Mouse (Mus musculus) liver, embryonic 15.5 days (tissue): ENCODE data around the gene Usp21. TPM values are rescaled to one million over a fixed set of nuclear protein-coding genes. Genes with fewer than 3 reads are reported as not detected.
"Not testable (repeated sequence)": the region's sequence is repeated elsewhere in the genome, so short reads cannot be mapped to it uniquely, and the experiment has no call there.

Experiments
- ATAC-seq: fragments of 200-750 bp; cut with Nextera tagmentation; 2 replicates; pipeline ENCODE4 v1.8.0; 2017; ENCODE audit warnings: moderate number of reproducible peaks, mild to moderate bottlenecking, moderate library complexity; ENCODE audit not compliant: insufficient read depth
- H3K27ac ChIP-seq: fragments of 300-500 bp; sonication (generic); replicated peaks from 2 replicates; pipeline ENCODE4 v1.5.1; 2015; ENCODE audit warnings: mild to moderate bottlenecking, inconsistent platforms
- H3K27me3 ChIP-seq: fragments of 300-500 bp; sonication (generic); 2 replicates; pipeline ENCODE4 v1.6.1; 2015; ENCODE audit warnings: mild to moderate bottlenecking, inconsistent platforms
- H3K36me3 ChIP-seq: fragments of 300-500 bp; sonication (generic); replicated peaks from 2 replicates; pipeline ENCODE4 v1.6.1; 2015; ENCODE audit warnings: moderate library complexity, mild to moderate bottlenecking, inconsistent platforms
- H3K4me1 ChIP-seq: fragments of 300-500 bp; sonication (generic); replicated peaks from 2 replicates; pipeline ENCODE4 v1.6.1; 2015; ENCODE audit warnings: inconsistent platforms
- H3K4me2 ChIP-seq: fragments of 300-500 bp; sonication (generic); 2 replicates; pipeline ENCODE4 v1.6.1; 2015; ENCODE audit warnings: moderate library complexity, mild to moderate bottlenecking, inconsistent platforms
- H3K4me3 ChIP-seq: fragments of 300-500 bp; sonication (generic); replicated peaks from 2 replicates; pipeline ENCODE4 v1.5.1; 2015; ENCODE audit warnings: mild to moderate bottlenecking, inconsistent platforms
- H3K9ac ChIP-seq: fragments of 300-500 bp; sonication (generic); 2 replicates; pipeline ENCODE4 v1.6.1; 2015; ENCODE audit warnings: moderate library complexity, mild to moderate bottlenecking, inconsistent platforms
- H3K9me3 ChIP-seq: fragments of 300-500 bp; sonication (generic); replicated peaks from 2 replicates; pipeline ENCODE4 v1.6.1; 2016; ENCODE audit warnings: inconsistent platforms
- WGBS: fragments of 180-500 bp; shearing (Covaris S2); methylation state at CpG from one replicate; pipeline ENCODE4 v1.1.7; 2015; ENCODE audit warnings: mixed read lengths; ENCODE audit not compliant: insufficient replicate concordance; 5-methylcytosine and 5-hydroxymethylcytosine counted together
- polyA plus RNA-seq: library from polyadenylated mRNA; unstranded; fragments of >200 nt; fragmentation: Nextera tagmentation; extraction: Ambion mirVana; gene quantifications from 2 replicates; pipeline ENCODE4 v1.2.1, GENCODE M21; 2015

Usp21 gene
- polyA plus RNA-seq, result 24.9 and 28.5 TPM in 2 replicates

- Histone ChIP-seq H3K36me3 (peaks cover 58% of the 10 kb centered on the region), H3K27ac (peak within 1 kb of the TSS; percentile 86), H3K4me3 (peak within 1 kb of the TSS; percentile 83), H3K9me3 (no peaks in the 10 kb centered on the region), H3K27me3 (no peaks in the 10 kb centered on the region), H3K4me2 (peak within 1 kb of the TSS; percentile 77), H3K4me1 (peaks cover 71% of the 10 kb centered on the region), H3K9ac (peak within 1 kb of the TSS; percentile 88)
- ATAC-seq, result peak; percentile 92
- WGBS, result 2% methylated on average over 49 of the region's 49 CpGs
Observed at GRCm38 (mm10) chr1:171287136-171288081, at the start of gene Usp21. TSS of gene Usp21 (minus strand) at chr1:171287991.

GRCm38 (mm10) chr1:171330216-171330560 is 42.4 kb upstream of the Usp21 start:
- Histone ChIP-seq H3K27ac (peak overlapping the region; percentile 98), H3K9ac (peak overlapping the region; percentile 85), H3K4me1 (peaks cover 48% of the 10 kb centered on the region), H3K4me2 (peak overlapping the region; percentile 78), H3K9me3 (no peaks in the 10 kb centered on the region), H3K27me3 (no peaks in the 10 kb centered on the region), H3K36me3 (peaks cover 6% of the 10 kb centered on the region; the same call in 1 of the 2 replicates), H3K4me3 (peak overlapping the region; percentile 93)
- WGBS, result 1% methylated on average over 4 of the region's 4 CpGs
- no peak for ATAC-seq

- Histone ChIP-seq H3K4me1 (peaks cover 48% of the 10 kb centered on the region), H3K9ac (peak overlapping the region; percentile 85)
Observed at GRCm38 (mm10) chr1:171329433-171330215, 41.8 kb upstream of the Usp21 start.

GRCm38 (mm10) chr1:171328839-171329432 is 41.1 kb upstream of the Usp21 start, which contains the start of gene Dedd:
TSS of gene Dedd (plus strand) at chr1:171329145.
- H3K36me3 ChIP-seq, result peaks cover 6% of the 10 kb centered on the region; the same call in 1 of the 2 replicates
- H3K27ac ChIP-seq, result peak within 1 kb of the TSS; percentile 98
- under 1% methylated on average over 48 of the region's 48 CpGs for WGBS
- peak within 1 kb of the TSS; percentile 85 for H3K9ac ChIP-seq
- peak within 1 kb of the TSS; percentile 93 for H3K4me3 ChIP-seq
- no peaks in the 10 kb centered on the region for H3K27me3 ChIP-seq
- H3K4me1 ChIP-seq, result peaks cover 48% of the 10 kb centered on the region
- no peaks in the 10 kb centered on the region for H3K9me3 ChIP-seq
- H3K4me2 ChIP-seq, result peak within 1 kb of the TSS; percentile 78
- ATAC-seq, result peak; percentile 84

More at GRCm38 (mm10) chr1:171329433-171330215, 41.8 kb upstream of the Usp21 start:
- Histone ChIP-seq H3K27ac (peak overlapping the region; percentile 98), H3K27me3 (no peaks in the 10 kb centered on the region), H3K9me3 (no peaks in the 10 kb centered on the region), H3K4me2 (peak overlapping the region; percentile 78), H3K36me3 (peaks cover 6% of the 10 kb centered on the region; the same call in 1 of the 2 replicates), H3K4me3 (peak overlapping the region; percentile 93)
- WGBS, result 2% methylated on average over 59 of the region's 61 CpGs
- peak; percentile 71; the same call in 1 of the 2 replicates for ATAC-seq

- Histone ChIP-seq H3K9me3 (no peaks in the 10 kb centered on the region), H3K27ac (peak overlapping the region; percentile 98), H3K4me3 (peak overlapping the region; percentile 93), H3K36me3 (peaks cover 6% of the 10 kb centered on the region; the same call in 1 of the 2 replicates), H3K9ac (peak overlapping the region; percentile 85), H3K4me2 (peak overlapping the region; percentile 78), H3K27me3 (no peaks in the 10 kb centered on the region), H3K4me1 (peaks cover 48% of the 10 kb centered on the region)
- ATAC-seq, result no peak
- 24% methylated on average over 9 of the region's 9 CpGs for WGBS
Observed at GRCm38 (mm10) chr1:171328244-171328643, 40.5 kb upstream of the Usp21 start.

- not testable (repeated sequence) for H3K9me3 ChIP-seq, H3K27ac ChIP-seq, H3K9ac ChIP-seq, H3K4me2 ChIP-seq, H3K4me3 ChIP-seq, H3K27me3 ChIP-seq, H3K36me3 ChIP-seq, ATAC-seq
- WGBS, result 41% methylated on average over 4 of the region's 4 CpGs
- peaks cover 55% of the 10 kb centered on the region for H3K4me1 ChIP-seq
Observed at GRCm38 (mm10) chr1:171326588-171326987, 38.8 kb upstream of the Usp21 start.

- H3K4me1 ChIP-seq, result peaks cover 47% of the 10 kb centered on the region
- H3K27me3 ChIP-seq, result no peaks in the 10 kb centered on the region
- ATAC-seq, result no peak
- no peak overlapping the region for H3K4me3 ChIP-seq
- no peak overlapping the region for H3K27ac ChIP-seq
- H3K4me2 ChIP-seq, result no peak overlapping the region
- no peak overlapping the region for H3K9ac ChIP-seq
- no peaks in the 10 kb centered on the region for H3K9me3 ChIP-seq
- WGBS, result 77% methylated on average over 2 of the region's 2 CpGs
- peaks cover 6% of the 10 kb centered on the region; the same call in 1 of the 2 replicates for H3K36me3 ChIP-seq
Observed at GRCm38 (mm10) chr1:171325571-171325970, 37.8 kb upstream of the Usp21 start.

- 37% methylated on average over 1 of the region's 1 CpGs for WGBS
- H3K4me1 ChIP-seq, result peaks cover 22% of the 10 kb centered on the region
Observed at GRCm38 (mm10) chr1:171322012-171322411, 34.2 kb upstream of the Usp21 start.

GRCm38 (mm10) chr1:171321415-171321814 is 33.6 kb upstream of the Usp21 start:
- no peak overlapping the region for H3K9ac ChIP-seq
- H3K27ac ChIP-seq, result no peak overlapping the region
- no peak overlapping the region for H3K4me3 ChIP-seq
- no peaks in the 10 kb centered on the region for H3K9me3 ChIP-seq
- H3K4me1 ChIP-seq, result peaks cover 18% of the 10 kb centered on the region
- no peak for ATAC-seq
- H3K36me3 ChIP-seq, result peaks cover 5% of the 10 kb centered on the region; the same call in 1 of the 2 replicates
- peaks cover 8% of the 10 kb centered on the region for H3K27me3 ChIP-seq
- no peak overlapping the region for H3K4me2 ChIP-seq

More at GRCm38 (mm10) chr1:171322012-171322411, 34.2 kb upstream of the Usp21 start:
- H3K4me2 ChIP-seq, result no peak overlapping the region
- peaks cover 8% of the 10 kb centered on the region for H3K27me3 ChIP-seq
- ATAC-seq, result 0 out of 2 replicates have a peak, but pooled peaks have one; percentile 25
- peaks cover 6% of the 10 kb centered on the region; the same call in 1 of the 2 replicates for H3K36me3 ChIP-seq
- H3K9me3 ChIP-seq, result no peaks in the 10 kb centered on the region
- no peak overlapping the region for H3K9ac ChIP-seq
- H3K4me3 ChIP-seq, result no peak overlapping the region
- peak overlapping the region; percentile 0; the same call in 1 of the 2 replicates for H3K27ac ChIP-seq

- Histone ChIP-seq H3K27me3 (peaks cover 8% of the 10 kb centered on the region), H3K36me3 (no peaks in the 10 kb centered on the region), H3K9me3 (no peaks in the 10 kb centered on the region), H3K27ac (no peak overlapping the region), H3K4me1 (peaks cover 8% of the 10 kb centered on the region; the same call in 1 of the 2 replicates), H3K9ac (no peak overlapping the region), H3K4me2 (peak overlapping the region; percentile 13; the same call in 1 of the 2 replicates), H3K4me3 (no peak overlapping the region)
- WGBS, result 41% methylated on average over 5 of the region's 5 CpGs
- ATAC-seq, result no peak
Observed at GRCm38 (mm10) chr1:171320151-171320550, 32.4 kb upstream of the Usp21 start.
